Mouse (Mus musculus) heart, postnatal 25 days (tissue): Measurements from ENCODE around the gene Dyrk2. TPM values are rescaled to one million over a fixed set of nuclear protein-coding genes. Genes with fewer than 3 reads are reported as not detected.

Experiments used
- DNase-seq: peaks from one replicate; pipeline ENCODE4 v3.0.0; 2022; ENCODE audit warnings: low spot score
- intact Hi-C: fragments of 180-260 bp; cut with DNase I; formaldehyde crosslinking; loops from one replicate; pipeline ENCODE4 v1.15.1; 2025
- total RNA-seq, 2 experiments: library from RNA; stranded (reverse); gene quantifications; 2 replicates each; pipeline ENCODE4 v1.2.3; 2021

Dyrk2 gene
- total RNA-seq, 2 experiments from 2014 or later: 39.7 to 43.6 TPM

DNA sequence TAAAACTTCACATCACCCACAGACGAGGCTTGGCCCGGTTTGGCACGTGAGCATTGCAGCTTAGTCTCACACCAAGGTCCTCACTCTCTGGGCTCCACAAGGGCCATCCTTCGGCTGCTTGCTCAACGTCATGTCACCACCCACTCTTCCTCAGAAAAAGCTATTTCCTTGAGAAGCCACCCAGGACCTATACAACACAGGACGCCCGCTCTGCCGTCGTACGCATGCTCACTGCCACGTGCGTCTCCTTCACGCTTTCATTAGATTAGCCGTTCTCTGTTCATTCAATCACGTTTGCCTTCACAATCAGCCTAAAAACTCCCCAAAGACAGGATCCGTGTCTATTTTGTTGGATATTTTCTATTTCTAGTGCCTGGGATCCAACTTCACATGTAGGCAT, 17.5 kb downstream of the Dyrk2 start:
- DNase-seq: no peak
- intact Hi-C loops: no loop called here

DNA sequence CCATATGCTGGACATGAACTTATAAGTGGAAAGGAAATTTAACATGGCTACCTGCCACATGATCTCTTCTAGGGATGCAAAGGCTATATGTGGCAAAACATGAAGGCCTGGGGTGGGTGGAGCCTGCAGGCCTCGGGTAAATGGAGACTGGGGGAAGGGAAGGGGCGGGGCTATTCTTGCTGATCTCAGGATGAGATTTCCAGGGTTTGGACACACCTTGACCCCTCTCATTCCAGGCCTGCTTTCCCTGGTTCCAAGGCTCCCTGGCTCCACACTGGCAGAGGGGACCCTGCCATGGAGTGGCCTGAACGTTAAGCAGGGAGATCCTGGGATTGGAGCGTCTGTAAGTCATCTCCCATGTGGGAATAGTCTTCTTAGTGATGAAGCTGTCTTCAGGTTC, 21.5 kb downstream of the Dyrk2 start:
- intact Hi-C loops: no loop called here

DNA sequence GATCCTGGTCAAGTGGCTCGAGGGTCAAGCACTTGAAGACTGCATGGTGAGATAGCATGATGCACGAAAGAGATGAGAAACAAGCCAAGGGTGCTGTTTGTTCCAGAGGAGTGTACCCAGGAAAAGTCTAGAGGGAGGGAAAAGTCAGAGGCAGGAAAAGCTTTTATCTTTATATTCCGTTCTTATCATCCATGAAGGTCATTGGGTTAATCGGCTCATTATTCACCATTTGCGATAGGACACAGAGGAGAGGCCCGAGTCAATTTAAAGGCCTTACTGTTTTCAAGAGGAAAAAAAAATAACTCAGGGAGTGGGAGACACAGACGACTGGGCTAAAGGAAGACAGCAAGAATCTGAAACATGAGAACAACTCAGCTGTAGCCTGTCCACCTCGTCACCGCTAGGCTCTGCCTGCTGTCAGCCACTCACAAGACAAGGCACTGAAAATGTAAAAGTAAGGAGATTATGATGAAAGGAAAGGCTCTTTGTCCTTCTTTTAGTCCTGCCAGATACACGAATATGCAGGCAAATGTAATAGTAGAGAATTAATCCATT, 22.9 kb downstream of the Dyrk2 start:
- intact Hi-C loops: no loop called here
- DNase-seq: no peak

More for the DNA sequence above, 21.5 kb downstream of the Dyrk2 start:
- DNase-seq: no peak

DNA sequence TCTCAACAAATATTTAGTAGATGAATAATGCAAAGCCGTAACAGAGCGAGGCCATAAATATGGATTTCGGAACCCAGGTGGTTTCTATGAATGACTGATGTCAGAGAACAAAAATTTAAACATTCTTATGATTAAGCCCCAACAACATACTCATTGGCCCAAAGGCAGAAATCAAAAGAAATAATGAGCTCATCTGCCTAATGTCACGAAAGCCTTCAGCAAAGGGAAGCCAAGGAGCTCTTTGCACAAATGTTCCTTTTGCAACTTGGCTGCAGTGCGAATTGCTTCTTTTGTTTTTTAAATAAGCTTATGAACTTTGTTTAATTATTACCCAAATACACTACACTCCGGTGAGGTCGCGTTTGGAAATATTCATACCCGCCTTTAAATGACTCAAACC, 29.4 kb downstream of the Dyrk2 start:
- intact Hi-C loops: no loop called here
- no peak for DNase-seq

DNA sequence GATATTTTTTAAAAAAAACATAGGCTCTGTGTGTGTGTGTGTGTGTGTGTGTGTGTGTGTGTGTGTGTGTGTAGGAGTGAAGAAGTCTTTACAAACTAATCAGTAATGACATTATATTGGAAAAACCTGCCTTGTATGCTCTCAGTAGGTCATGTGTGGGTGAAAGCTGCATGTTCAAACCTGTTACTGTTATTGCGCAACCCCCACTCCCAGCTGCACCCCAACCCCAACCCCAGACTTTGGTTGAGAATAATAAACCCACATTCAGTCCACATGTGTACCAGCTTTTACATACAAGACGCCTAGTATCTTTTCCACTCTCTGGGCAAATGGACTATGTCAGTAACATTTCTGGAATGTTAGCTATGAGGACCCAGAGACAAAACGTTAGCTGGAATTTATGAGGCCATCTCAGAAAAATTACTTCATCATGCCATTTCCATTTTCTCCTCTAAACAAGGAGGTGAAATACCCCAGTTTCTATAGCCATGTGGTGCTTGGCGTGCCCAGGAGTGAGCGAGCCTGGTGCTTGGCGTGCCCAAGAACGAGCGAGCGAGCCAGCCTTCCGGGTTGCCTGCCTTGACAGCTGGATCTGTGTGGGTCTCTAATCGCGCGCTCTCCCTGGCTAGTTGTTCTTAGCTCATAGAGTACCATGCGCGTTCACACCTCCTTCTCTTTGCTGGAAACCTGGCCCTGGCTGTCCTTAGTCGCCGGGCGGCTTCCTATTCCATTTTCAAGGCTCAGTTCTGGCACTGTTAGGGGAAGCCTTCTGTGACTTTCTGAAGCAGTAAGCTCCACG, 30.5 kb downstream of the Dyrk2 start:
- DNase-seq: no peak
- intact Hi-C loops: no loop called here

DNA sequence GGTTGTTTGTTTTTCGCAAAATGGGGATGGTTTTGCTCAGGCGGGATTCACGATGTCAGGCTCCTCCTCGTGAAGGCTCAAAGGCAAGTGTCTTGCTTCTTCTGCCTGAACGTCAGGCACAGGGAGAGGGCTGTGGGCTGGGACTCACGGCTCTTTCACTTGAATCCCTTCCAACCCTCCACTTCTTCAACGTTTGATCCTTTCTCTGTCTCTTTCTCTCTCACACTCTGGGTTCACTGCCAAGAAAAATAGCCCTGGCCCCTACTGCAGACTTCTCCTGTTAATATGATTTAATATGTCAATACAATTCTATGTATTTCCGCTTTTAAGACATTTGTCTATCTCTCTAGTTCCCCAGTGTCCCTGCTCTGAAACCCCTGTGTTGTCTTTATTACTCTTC, 32.4 kb downstream of the Dyrk2 start:
- intact Hi-C loops: no loop called here
- no peak for DNase-seq

DNA sequence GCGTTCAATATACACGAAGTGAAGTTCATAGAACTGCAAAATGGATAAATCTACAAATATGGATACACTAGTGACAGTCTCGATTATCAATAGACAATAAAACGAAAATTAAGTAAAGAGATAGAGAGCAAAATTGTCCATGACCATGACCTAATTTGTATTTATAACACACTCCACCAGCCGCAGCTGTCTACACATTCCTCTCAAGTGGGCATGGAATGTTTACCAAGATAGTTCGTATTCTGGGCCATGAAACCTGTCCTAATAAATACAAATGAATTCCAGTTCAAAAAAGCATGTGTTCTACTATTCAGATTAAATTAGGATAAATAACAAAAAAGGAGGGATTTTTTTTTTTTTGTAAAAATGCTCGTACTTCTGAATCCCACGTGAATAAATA, 38.8 kb downstream of the Dyrk2 start:
- intact Hi-C loops: no loop called here
- no peak for DNase-seq

DNA sequence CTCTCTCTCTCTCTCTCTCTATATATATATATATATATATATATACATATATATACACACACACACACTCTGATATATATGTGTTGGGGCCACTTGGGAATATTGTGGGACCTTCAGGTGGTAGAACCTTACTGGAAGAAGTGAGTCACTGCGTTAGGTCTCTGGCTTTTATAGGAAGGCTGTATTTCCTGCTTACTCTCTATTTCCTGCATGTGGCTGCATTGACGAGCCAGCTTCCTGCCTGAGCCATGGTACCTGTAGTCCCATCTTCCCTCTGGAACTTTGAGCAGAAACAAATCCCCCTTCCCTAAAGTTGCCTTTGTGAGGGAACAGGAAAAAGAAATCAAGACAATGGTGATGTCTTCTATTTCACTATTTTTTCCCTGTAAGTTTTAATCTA, 40.4 kb downstream of the Dyrk2 start:
- intact Hi-C loops: no loop called here
- no peak for DNase-seq

DNA sequence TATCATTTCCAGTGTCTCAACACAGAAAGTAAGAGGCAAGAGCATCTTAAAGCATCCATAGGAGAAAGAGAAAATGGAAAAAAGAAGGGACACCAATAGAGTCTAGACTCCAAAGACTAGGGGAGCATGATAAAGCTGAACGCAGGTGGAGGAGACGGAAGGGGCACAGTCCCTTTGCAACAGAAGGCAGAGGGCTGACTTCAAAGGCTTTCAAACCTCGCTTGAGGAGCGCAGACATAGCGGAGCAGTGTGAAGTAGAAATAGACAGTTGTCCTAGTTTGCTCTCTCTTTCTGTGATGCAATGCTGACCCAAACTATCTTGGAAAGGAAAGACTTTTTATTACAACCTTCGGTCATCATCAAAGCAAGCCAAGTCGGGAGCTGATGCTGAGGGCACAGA, 42.9 kb downstream of the Dyrk2 start:
- intact Hi-C loops: no loop called here
- no peak for DNase-seq

DNA sequence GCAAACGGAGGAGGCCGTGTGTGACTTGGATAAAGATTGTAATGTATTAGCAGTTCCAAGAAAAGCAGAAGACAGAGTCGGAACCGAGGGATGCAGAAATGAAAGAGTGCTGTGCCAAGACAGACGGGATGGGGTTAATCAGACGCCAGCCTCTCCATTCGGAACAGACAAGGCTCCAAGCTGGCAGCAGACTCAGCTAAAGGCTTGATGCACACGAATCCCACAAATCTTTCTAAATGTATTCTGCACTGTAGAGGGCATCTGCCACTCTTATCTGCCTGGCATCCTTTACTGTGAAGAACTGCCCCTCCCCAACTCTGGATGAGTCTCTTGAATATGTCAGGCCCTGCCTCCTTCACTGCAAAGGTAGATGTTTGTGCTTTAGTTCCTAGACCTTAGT, 45.2 kb downstream of the Dyrk2 start:
- DNase-seq: no peak
- intact Hi-C loops: no loop called here

DNA sequence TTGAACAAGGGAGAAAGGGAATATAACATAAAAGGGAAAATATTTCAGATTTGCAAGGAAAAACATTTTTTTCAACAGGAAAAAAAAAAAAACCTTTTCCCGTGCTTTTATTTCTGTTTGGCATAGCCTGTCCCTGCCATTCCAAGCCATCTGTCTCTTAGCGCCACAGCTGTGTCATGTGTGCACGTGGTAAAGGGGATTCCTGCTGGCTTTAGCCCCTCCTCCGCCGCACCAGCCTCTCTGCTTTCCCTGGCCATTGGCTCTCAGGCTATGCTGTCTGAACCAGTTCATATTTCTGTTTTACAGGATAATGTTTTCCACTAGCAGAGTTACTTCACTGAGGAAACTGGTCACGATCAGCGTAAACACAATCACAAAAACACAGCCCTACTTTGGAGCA, 49.1 kb downstream of the Dyrk2 start:
- intact Hi-C loops: no loop called here
- DNase-seq: no peak

DNA sequence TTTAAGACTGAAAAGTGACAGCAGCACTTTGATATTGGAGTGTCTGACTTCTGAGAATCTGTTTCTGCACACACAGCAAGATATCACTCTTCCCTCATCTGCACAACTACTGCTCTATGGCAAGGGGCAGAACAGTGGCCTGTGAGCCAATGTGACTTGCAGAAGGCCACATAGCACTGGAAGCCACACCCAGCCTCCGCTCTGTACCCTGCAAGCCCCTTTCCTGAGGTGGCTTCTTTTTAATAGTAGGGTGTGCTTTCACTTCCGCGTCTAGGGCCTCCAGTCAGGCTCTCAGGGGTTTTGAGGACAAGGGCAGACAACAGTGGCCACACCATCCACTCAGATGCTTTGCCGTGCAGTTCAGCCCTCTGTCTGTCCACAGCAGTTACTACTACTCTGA, 50.2 kb downstream of the Dyrk2 start:
- DNase-seq: no peak
- intact Hi-C loops: no loop called here

DNA sequence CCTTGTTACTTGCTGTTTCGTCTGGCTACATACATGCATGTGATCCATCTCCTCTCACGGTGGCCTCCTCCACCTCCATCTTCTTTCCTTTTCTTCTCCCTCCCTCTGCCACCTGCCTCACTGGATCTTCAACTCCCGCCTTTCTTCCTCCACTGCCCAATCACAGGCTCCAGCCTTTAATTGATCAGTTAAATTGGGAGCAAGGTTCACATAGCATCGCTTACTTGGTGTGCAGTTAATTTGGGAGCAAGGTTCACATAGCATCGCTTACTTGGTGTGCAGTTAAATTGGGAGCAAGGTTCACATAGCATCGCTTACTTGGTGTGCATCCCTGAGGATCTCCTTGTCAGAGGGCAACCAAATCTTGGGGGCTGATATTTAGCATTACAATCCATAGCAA, 52.9 kb downstream of the Dyrk2 start:
- intact Hi-C loops: no loop called here
- no peak for DNase-seq

DNA sequence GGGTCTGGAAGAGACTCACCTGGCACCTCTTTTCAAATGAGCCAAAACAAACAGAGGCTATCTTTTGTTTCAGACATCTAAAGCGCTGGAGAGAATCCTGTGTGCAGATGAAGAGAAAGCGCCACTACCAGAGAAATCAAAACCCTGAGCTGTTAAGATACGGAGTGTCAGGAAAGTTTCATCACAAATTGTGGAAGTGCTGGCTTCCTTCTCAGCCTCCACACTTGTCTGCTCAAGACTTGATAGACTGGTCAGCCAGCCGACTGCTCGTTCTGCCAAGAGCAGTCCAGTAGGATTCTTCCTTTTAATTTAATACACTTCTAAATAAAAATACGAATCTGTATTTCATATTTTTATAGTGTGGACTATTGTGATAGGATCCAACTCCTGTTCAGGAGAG, 58.1 kb downstream of the Dyrk2 start:
- DNase-seq: no peak
- intact Hi-C loops: loop anchor here (5.0 kb wide), 1 partner anchor 55 kb away; no protein-coding TSS in a partner anchor

DNA sequence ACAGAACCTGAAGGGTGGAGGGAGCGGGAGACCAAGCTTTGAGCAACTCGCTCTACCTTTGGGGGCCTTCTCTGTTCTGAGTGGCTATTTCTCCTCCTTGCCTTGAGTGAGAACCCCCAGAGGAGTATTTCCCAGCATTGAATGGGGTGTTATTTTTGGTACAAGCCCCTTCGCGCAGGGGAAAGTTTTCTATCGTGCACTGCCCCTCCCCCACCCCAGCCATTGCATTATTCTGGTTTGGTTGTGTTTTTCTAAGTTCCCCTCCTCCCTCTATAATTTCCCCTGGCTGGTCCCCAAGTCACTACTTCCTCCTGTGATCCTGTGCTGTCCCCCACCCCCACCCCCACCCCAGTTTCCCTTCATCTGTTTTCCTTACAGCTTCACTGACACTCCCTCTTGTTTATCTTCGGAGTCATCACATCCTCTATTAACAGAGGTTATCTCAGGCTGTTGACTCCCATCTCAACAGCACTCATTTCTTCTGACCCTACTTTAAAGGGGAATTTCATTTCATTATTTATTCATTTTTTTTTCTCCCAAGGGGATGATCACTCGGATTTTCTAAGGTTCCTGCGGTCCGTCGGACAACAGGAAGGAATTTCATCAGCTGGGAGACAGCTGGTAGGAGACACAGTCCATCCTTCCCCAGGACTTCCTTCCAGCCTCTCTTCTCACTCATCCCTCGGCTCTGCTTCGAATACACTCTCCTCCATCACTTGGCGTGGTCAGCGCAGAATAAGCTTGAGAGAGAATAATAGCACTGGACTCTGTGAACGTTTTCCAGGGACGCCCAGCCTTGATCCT, 58.9 kb downstream of the Dyrk2 start:
- intact Hi-C loops: loop anchor here (5.0 kb wide), 1 partner anchor 56 kb away; no protein-coding TSS in a partner anchor
- no peak for DNase-seq
